Mouse (Mus musculus): ENCODE results near the gene Plekhh2.
A peak's percentile ranks its signal among the peaks of the same experiment; 100 is the strongest.
"Not testable (repeated sequence)": the region's sequence is repeated elsewhere in the genome, so short reads cannot be mapped to it uniquely, and the experiment has no call there.

Plekhh2 gene

DNA sequence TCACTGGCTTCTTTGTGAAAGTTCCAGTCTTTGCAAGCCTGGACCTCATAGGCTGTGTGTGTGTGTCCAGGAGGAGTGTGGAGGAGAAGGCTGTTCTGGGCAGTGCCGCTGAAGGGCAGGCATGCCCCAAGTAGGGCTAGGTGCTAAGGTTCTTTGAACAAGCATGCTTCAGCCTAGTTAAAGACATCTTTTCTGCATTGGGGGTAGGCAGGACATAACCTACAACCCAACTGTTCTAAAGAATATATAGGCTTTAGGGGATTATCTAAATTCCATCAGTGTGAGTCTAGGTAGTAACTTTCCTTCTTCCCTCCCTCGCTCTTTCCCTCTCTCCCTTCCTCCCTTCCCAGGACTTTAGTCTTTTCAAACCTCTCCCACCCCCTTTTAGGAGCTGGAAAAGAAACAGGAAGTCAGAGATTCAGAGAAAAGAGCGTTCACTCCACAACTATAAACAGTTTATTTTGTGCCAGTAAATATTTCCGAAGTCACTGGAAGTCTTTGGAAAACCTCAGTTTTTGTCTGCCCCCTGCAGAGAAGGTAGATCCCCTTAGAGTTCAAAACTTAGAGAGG, 906 bp downstream of the Plekhh2 start:
- peak; percentile 27 for DNase-seq

DNA sequence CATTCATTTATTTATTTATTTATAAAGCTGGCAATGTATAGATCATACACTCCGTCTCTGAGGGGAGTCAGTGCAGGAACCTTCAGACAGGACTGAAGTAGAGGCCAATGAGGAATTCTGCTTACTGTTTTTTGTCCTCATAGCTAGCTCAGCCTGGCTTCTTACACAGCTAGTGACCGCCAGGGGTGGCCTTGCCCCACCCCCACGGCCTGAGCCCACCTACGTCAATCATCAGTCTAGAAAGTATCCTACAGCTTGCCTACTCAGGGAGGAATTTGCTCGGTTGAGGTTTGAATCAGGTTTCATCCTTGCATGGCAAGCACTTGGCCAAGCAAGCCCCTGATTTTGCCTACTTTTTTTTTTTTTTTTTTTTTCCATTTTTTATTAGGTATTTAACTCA, 4.2 kb downstream of the Plekhh2 start:
- DNase-seq, result no peak

DNA sequence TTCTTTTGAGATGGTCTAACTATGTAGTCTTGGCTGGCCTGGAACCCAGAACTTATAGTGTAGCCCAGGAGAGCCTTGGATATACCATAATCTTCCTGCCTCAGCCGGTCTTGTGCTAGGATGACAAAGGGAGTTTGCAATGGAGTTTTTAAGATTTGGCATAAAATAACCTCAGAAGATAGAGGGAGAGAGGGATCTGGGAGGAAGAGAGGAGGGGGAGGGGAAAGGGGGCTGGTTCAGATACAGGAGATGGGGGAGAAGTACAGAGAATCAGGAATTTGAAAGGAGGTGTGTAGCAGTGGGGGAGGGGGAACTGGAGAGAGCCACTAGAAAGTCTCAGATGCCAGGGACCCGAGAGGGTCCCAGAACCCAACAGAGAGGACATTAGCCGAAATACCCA, 7.7 kb downstream of the Plekhh2 start:
- DNase-seq, result no peak

DNA sequence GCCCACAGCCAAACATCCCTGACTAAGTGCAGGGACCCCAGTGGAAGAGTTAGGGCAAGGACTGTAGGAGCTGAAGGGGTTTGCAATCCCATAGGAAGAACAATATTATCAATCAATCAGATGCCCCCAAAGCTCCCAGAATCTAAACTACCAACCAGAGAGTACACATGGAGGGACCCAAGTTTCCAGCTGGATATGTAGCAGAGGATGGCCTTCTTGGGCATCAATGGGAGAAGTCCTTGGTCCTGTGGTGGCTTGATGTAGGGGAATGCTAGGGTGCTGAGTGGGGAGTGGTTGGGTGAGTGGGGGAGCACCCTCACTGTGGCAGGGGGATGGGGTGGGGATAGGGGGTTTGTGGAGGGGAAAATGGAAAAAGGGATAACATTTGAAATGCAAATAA, 8.4 kb downstream of the Plekhh2 start:
- no peak for DNase-seq

DNA sequence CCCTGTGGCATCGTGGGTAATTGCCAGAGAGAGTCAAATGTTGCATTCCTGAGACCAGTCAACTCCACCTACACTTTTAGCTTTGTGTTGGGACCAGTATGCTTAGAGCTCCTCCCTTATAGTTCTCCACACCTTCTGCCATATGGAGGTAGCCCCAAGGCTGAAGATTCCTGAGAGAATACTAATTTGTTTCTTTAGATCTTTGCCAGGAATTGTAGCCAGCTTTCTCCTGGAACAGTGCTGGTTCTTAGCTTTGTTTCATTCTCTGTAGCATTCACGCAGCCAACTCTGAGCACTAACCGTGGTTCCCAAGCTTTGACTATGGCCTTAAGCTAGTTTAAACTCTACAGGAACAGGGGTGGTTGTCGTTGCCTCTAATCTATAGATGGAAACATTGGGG, 17.7 kb downstream of the Plekhh2 start:
- no peak for DNase-seq

DNA sequence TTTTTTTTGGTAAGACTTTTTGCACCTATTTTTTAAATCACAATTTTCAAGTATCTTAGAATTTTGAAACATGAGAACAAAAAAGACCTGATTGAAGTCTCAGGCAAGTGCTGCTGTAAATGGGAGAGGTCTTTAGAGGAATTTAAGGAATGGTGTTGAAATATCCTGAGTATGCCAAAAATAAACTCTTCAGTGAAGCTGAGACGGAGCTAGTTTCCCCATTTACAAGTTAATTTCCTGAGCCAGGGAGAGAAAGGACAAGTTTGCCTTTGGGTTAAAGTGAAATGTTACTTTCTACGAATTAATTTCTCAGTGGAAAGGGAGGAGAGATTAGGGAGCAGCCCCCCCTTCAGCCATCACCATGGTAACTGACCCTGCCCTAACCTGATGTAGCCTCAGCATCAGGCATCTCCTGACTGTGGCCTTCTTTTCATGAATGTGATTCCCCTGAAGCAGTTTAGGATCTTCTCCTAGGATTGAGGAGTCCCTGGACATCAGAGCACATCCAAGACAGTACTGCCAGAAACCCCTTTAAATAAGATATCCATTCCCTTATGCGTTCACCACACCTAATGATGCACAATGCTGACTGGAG, 18.6 kb downstream of the Plekhh2 start:
- no peak for DNase-seq

DNA sequence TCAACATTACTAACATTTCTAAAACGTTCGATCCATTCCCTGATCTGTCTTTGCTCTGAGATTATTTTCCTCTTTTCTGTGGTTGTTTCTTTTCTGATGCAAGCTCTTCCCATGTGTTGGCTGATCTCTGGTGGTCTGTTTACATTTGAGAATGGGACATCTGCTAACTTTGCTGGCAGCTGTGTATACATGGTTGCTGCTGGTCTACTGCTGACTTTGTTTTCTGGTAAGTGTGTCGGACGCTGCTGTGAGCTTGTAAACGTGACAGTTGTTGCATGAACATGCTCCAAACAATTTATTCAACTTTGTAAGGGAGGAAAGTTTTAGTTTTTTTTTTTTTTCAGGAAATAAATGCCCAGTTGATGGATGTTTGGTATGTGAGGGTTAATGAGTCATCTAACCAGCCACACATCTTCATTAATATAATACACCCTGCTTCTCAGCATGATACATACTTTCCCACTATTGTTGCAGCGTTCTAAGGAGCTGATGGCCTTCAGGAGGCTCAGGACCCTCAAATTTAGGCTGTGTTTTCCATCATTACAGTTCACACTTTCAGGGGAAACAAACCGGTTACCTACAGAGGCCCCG, 21.3 kb downstream of the Plekhh2 start:
- no peak for DNase-seq

DNA sequence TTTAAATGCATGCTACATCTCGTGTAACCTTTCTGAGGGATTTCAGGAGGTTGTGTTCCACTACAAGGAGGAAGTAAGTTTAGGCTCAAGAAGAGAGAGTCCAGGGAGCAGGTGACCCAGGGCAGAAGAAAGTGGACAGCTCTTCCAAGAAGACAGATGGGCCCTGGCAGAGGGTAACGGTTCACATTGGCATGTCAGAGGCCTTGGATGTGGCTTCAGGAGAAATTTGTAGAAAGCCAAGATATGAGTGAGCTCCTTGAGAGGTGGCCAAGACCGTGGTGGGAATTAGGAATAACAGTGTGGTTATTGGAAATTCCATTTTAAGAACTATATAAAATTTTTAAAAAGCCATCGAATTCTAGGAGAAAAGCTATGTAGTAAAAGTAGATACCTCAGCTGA, 22.1 kb downstream of the Plekhh2 start:
- DNase-seq, result no peak

DNA sequence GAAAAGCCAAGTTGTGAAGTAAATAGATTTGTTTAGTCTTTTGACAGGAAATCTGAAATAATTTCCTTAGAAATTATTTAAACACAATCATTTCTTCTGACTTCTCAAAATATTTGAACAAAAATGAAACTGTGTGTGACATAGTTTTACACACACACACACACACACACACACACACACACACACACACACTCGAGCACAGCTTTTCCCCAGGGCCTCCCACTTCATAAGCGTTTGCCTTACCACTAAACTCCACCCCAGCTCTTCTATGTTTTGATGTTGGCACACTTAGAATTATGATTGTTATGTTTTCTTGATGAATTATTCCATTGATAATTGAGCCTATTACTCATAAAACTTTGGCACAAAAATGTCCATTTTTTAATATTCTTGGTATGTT, 22.9 kb downstream of the Plekhh2 start:
- no peak for DNase-seq

DNA sequence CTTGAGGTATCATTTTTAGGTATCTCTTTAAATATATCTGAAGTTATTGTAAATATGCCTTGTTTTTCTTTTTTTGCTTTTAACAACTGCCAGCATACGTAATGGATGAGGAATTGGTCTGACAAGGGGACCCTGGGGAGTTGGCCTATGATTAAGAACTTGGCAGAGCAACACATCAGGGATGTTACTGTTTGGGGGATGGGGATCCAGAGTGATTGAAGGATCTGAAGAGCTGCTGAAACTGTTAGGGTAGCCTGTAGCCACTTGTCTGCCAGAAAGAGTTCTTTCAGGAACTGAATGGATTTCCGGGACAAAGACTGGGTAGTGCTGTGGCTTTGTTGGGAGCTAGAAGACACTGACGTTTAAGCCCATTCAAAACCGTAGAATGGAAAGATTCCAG, 23.5 kb downstream of the Plekhh2 start:
- DNase-seq, result peak; percentile 36

DNA sequence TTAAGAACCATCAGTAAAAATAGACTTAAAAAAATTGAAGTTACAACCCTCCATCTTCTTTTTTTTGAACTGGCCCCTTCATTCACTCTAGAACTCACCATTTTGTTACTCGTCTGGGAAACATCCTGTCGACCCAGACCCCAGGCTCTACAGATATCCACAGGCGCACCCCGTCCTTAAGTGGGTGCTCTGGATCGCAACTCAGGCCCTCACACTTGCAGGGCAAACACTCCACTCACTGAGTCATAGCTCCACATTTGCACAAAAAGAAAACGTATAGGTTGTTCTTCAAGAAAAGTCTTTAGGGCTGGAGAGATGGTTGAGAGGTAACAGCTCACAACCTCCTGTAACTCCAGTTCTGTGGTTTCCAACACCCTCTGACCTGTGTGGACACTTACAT, 25.6 kb downstream of the Plekhh2 start:
- no peak for DNase-seq

DNA sequence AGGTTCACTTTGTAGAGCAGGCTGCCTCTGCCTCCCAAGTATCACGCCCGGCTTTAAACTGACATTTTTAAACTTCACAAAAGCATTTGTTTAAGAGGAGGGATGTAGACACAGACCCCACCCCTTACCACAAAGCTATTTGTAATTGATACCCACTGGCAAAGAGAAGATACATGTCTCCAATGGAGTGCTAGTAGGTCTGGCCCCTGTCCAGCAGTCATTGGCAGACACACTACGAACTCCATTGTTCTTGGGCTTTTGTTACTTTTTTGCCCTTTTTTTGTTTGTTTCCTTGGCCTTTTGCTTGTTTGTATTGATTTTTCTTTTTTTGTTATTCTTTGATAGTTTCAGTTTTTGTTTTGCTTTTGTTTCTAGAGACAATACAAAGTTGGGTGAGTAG, 26.3 kb downstream of the Plekhh2 start:
- no peak for DNase-seq

DNA sequence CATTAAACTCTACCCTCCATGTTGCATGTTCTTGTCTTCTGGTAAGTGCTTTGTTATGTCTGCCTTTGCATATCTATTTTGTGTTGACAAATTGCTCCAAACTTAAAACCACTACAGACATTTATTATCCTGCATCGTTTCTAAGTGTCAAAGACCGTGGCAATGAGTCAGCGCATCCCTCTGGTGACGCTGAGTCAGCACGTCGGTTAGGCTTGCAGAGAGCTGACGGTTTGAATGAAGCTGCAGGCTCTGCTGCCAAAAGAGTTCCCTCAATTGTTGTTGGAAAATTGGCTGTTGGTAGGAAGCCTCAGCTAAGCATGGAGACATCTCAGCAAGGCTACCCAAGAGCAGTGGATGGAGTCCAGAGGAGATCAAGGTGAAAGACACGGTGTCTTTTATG, 28.9 kb downstream of the Plekhh2 start:
- no peak for DNase-seq

DNA sequence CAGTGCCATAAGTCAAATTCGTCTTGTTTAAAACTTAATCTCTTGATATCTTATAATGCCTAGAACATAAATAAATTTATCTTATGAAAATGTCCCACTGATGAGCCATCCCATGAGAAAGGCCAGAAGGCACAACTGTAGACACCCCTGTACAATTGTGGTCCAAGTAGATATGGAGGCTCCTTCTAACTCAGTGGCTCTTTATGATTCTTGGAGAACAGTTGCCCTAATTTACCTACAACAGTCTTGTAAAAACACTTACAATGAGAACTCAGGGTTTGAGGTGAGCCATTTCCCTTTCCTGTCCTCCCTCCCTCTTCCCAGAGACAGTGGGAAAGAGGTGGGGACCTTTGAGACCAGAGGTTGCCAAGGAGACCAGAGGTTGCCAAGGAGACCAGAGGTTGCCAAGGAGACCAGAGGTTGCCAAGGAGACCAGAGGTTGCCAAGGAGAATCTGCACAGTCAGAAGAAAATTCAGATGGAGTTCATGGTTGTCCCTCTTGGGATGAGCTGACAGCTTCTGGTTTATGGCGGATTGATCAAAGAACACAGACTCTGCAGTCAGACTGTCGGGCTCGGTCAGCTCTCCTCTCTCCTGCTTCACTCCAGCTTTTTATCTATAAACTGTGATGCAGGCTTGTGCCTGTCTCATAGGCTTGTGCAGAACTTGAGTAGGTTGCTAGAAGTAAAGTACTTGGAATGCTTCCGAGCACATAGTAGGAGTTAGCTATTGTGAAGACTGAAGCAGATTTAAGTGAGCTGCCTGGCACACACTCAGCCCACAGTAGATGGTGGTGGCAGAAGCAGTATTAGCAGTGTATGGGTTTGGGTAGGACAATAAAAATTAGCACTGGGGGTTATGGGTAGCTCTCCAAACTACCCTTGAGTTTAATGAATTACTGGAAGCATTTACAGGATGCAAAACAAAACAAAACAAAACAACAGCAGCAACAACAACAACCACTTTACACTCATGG, 39.5 kb downstream of the Plekhh2 start:
- DNase-seq, result no peak

DNA sequence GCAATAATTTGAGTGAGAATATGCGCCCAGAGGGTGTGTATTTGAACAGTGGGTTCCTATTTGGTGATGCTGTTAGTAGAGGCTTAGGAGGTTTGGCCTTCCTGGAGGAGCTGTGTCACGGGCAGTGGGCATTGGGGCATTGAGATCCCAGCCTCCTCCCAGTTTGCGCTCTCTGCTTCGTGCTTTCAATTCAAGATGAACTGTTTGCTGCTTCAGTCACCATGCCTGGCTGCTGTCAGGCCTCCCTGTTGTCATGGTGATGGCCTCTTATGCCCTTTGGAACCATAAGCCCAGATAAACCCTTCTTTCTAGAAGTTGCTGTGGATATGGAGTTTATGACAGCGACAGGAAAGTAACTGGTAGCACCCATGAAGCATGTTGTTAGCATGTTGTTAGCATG, 40.5 kb downstream of the Plekhh2 start:
- DNase-seq, result no peak

DNA sequence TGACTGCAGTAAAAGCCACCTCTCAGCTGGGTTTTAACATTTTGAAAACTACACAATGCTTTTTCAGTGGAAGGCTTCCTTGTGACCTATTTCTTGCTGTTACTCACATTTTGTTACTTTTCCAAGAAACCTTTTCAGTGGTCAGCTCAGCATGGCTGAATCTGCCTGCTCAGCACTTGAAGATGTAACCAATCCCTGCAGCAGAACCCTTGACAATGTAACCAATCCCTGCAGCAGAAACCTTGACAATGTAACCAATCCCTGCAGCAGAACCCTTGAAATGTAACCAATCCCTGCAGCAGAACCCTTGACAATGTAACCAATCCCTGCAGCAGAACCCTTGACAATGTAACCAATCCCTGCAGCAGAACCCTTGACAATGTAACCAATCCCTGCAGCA, 52.6 kb downstream of the Plekhh2 start:
- DNase-seq, result not testable (repeated sequence)

DNA sequence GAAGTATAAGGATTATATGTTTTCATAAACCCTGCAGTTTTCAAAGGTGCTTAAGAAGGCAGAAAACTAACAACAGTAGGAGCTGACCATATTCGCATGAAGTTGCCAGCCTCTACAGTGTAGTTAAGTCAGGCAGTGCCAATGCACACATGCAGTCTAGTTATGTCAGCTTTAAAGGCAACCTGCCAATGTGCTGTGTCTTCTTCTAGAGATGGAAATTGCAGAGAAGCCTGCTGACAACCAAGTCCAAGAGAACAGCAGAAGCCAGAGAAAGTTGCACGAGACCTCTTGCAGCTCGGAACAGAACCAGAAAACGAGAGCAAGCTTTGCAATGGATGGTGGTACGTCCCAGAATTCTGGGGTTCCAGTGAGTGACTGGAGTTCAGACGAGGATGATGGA, 54.1 kb downstream of the Plekhh2 start:
- no peak for DNase-seq

DNA sequence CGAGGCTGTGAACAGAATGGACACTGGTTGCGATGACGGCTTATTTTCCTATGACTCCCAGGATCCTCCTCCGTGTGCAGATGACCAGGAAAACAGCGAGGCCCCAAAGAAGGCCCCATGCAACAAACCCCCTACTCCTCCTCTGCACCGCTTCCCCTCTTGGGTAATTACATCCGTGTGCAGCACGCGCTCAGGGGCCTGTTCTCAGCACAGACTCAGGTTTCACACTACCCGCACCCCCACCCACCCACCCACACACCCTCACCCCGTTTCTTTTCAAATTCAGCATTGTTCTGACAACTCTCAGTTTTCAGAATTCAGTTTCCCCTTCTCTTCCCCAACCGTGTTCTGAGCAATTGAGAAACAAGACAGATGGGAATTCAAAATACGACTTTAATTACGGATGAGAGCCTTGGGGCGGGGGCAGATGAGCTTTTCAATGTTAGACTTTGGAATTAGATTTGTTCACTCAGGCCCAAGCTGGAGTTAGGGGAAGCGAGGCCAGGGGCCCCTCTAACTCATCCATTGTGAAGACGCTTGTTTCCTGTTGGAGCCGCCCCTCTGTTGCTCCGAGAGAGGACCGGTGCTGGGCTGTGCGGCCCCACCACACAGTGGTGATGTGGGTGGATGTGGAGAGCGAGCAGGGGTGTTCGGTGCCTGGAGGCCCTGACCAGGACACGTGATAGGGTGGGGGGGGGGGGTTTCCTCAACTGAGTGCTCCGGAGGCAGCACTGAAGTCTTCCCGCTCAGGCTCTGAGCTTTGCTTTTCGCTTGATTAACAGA, 55.3 kb downstream of the Plekhh2 start:
- DNase-seq, result no peak

DNA sequence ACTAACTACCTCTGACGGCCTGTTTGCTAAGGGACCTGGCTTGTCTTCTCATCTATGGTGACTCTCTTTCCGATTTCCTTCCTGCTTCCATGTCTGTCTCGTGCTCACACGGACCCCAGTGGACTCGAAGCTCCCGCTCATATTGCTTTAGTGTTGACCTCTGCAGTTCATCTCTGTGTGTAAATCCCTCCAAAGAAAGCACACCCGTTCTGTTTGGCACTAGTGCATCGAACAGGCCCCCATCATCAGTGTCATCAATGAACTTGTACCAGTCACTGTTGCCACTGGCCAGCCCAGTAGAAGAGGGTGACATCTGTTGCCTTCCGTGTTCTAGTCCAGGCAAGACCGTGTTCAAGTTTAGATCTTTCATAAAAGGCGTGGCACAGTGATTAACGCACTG, 57.1 kb downstream of the Plekhh2 start:
- DNase-seq, result no peak

DNA sequence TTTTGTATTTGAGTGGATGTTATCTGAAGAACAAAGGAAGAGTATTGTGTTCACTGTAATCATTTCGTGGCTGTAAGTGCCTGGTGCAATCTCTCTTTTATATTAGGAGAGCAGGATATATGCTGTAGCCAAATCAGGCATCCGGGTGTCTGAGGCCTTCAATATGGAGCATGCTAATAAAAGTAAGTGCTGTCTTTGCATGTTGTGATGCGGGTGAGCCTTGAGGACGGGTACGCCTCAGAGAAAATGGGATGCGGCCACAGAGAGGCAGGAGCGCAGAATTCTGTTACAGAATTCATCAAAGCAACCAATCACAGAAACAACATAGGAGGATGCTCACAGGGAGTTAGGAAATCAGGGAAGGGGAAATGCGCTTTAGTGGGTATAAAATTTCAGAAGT, 58.1 kb downstream of the Plekhh2 start:
- DNase-seq, result no peak

DNA sequence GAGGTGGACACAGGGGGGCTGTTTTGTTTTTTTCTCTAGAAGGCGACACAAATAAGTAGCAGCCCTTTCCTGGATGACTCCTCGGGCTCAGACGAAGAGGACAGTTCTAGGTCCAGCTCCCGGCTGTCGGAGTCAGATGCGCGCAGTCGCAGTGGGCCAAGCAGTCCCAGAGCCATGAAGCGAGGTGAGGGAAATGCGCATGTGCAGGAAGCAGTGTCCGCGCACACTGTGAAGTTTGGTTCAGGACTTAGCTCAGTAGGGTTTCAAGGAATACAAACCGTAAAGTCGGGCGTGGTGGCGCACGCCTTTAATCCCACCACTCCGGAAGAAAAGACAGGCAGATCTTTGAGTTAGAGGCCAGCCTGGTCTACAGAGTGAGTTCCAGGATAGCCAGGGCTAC, 59.9 kb downstream of the Plekhh2 start:
- no peak for DNase-seq

DNA sequence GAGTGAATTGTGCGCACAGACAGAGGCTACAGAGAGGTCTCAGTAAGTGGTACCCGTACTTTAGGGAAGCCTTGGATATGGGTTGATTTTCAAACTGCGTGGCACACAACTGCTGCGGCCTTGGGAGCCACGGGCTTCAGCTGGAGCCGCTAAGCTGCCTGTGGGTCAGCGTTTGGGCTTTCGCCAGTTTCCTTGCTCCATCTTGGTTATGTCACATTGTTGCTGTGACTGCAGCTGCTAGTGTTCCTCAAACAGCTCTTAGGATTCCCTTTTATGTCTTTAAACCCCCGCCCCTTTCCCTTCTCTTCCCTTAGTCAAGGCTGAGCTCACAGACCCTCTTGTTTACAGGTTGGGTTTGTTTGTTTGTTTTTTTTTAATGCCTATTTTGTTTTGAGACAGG, 61.6 kb downstream of the Plekhh2 start:
- DNase-seq, result no peak

DNA sequence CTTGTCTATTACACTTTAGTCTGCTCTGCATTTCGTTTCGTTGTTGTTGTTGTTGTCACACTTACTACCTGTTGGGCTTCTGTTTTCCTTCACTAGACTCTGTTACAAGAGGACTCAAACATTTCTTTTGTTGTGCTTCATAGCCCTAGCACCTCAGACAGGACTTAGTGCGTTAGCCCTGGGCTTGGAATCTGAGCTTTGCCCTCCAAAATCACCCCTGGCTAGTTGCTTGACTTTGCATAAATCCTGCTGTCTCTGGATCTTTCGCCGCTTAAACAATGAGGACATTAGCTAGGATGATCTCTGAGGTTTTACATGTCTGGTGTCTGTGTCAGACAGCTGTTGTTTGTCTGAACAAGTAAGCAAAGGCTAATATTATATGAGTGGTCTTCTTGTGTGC, 62.2 kb downstream of the Plekhh2 start:
- DNase-seq, result peak; percentile 46
